Mouse (Mus musculus) CH12.LX (cell line): ENCODE measurements at regions not wholly inside any gene's neighbourhood (a gene's known extent, or its start where the extent isn't known, plus 50 kb on each side); places are given as distances from the start of the nearest gene placed in this dataset.

Experiments
- DNase-seq: peaks from one replicate; pipeline ENCODE4 v3.0.0-alpha.2; 2013; ENCODE audit errors: extremely low read depth
- H3K27ac ChIP-seq: 2 replicates; pipeline ENCODE4 v1.5.1; 2012; ENCODE audit warnings: low read depth, mild to moderate bottlenecking, control low read depth, moderate library complexity; ENCODE audit not compliant: insufficient read depth
- H3K27me3 ChIP-seq: replicated peaks from 2 replicates; pipeline ENCODE3; 2012; ENCODE audit warnings: inconsistent platforms
- H3K36me3 ChIP-seq, 2 experiments: replicated peaks in 1 of 2; 2 replicates each; pipeline versions ENCODE3 to v1.6.1; 2012; ENCODE audit warnings: inconsistent platforms in 1 of 2, low read length in 1 of 2, mild to moderate bottlenecking in 1 of 2, mixed read lengths in 1 of 2, moderate library complexity in 1 of 2; ENCODE audit not compliant: control insufficient read depth in 1 of 2, insufficient read depth in 1 of 2
- H3K4me1 ChIP-seq, 2 experiments: 2 replicates each; pipeline ENCODE4 v1.6.1; 2012; ENCODE audit warnings: inconsistent platforms in 1 of 2, moderate library complexity in 1 of 2; ENCODE audit not compliant: insufficient read depth in 2 of 2, control insufficient read depth in 1 of 2
- H3K4me2 ChIP-seq: 2 replicates; pipeline ENCODE4 v1.6.1; 2012; ENCODE audit warnings: low read depth, mild to moderate bottlenecking, control low read depth; ENCODE audit not compliant: poor library complexity, insufficient read depth, severe bottlenecking
- H3K4me3 ChIP-seq, 3 experiments: fragments of 150-350 bp in 1 of 3; sonication (generic) in 1 of 3; replicated peaks in 1 of 3; 2 replicates each; pipeline versions ENCODE3 to v1.5.1; 2011 to 2012; ENCODE audit warnings: low read depth in 2 of 3, low read length in 2 of 3, mild to moderate bottlenecking in 2 of 3, moderate library complexity in 2 of 3, control low read depth in 1 of 3, improper control_type of control experiment in 1 of 3, inconsistent platforms in 1 of 3, mixed read lengths in 1 of 3; ENCODE audit not compliant: poor library complexity in 1 of 3
- H3K79me2 ChIP-seq: replicated peaks from 2 replicates; pipeline ENCODE4 v1.6.1; 2012; ENCODE audit warnings: mild to moderate bottlenecking, moderate library complexity; ENCODE audit not compliant: control insufficient read depth, poor library complexity, insufficient read depth, severe bottlenecking; ENCODE audit errors: extremely low read depth
- H3K9ac ChIP-seq: 2 replicates; pipeline ENCODE4 v1.6.1; 2012; ENCODE audit warnings: low read depth, mild to moderate bottlenecking, control low read depth, moderate library complexity; ENCODE audit not compliant: insufficient read depth
- H3K9me3 ChIP-seq: replicated peaks from 2 replicates; pipeline ENCODE3; 2012; ENCODE audit warnings: low read length, inconsistent platforms, mixed read lengths
- BHLHE40 ChIP-seq: IDR thresholded peaks from 2 replicates; pipeline ENCODE4 v1.6.1; 2011; ENCODE audit warnings: mild to moderate bottlenecking, low read depth, low read length, improper control_type of control experiment
- CTCF ChIP-seq, 2 experiments: IDR thresholded peaks in 1 of 2; conservative IDR thresholded peaks in 1 of 2; 2 replicates each; pipeline ENCODE4 v1.5.1; 2011 to 2012; ENCODE audit warnings: low read depth in 2 of 2, low read length in 2 of 2, improper control_type of control experiment in 1 of 2, inconsistent platforms in 1 of 2, mild to moderate bottlenecking in 1 of 2, moderate library complexity in 1 of 2
- E2F4 ChIP-seq: IDR thresholded peaks from 2 replicates; pipeline ENCODE4 v1.6.1; 2011; ENCODE audit warnings: low read depth, low read length, improper control_type of control experiment; ENCODE audit not compliant: insufficient replicate concordance
- ELF1 ChIP-seq: IDR thresholded peaks from 2 replicates; pipeline ENCODE4 v1.6.1; 2014; ENCODE audit warnings: low read depth, mild to moderate bottlenecking, inconsistent platforms, low read length, improper control_type of control experiment
- EP300 ChIP-seq: IDR thresholded peaks from 2 replicates; pipeline ENCODE4 v1.6.1; 2011; ENCODE audit warnings: low read length, improper control_type of control experiment
- ETS1 ChIP-seq: conservative IDR thresholded peaks from 2 replicates; pipeline ENCODE4 v1.6.1; 2012; ENCODE audit warnings: low read depth, mild to moderate bottlenecking, inconsistent platforms, low read length, improper control_type of control experiment, moderate library complexity
- GABPA ChIP-seq: IDR thresholded peaks from 2 replicates; pipeline ENCODE4 v1.6.1; 2012; ENCODE audit warnings: low read depth, low read length, improper control_type of control experiment, inconsistent platforms; ENCODE audit not compliant: insufficient replicate concordance
- HCFC1 ChIP-seq: IDR thresholded peaks from 2 replicates; pipeline ENCODE4 v1.6.1; 2012; ENCODE audit warnings: low read depth, mild to moderate bottlenecking, inconsistent platforms, low read length, improper control_type of control experiment
- IRF4 ChIP-seq: IDR thresholded peaks from 2 replicates; pipeline ENCODE4 v1.6.1; 2014; ENCODE audit warnings: low read depth, mild to moderate bottlenecking, inconsistent platforms, low read length, improper control_type of control experiment
- JUN ChIP-seq: IDR thresholded peaks from 2 replicates; pipeline ENCODE4 v1.6.1; 2011; ENCODE audit warnings: low read depth, mild to moderate bottlenecking, low read length, improper control_type of control experiment, moderate library complexity; ENCODE audit not compliant: insufficient read depth
- JUND ChIP-seq: conservative IDR thresholded peaks from 2 replicates; pipeline ENCODE4 v1.6.1; 2011; ENCODE audit warnings: low read depth, low read length, improper control_type of control experiment
- MAFK ChIP-seq: IDR thresholded peaks from 2 replicates; pipeline ENCODE4 v1.6.1; 2011; ENCODE audit warnings: low read length, improper control_type of control experiment; ENCODE audit not compliant: insufficient replicate concordance
- MAX ChIP-seq: IDR thresholded peaks from 2 replicates; pipeline ENCODE4 v1.6.1; 2011; ENCODE audit warnings: low read length, improper control_type of control experiment
- MAZ ChIP-seq: IDR thresholded peaks from 2 replicates; pipeline ENCODE4 v1.6.1; 2012; ENCODE audit warnings: low read depth, mild to moderate bottlenecking, inconsistent platforms, low read length, improper control_type of control experiment, moderate library complexity
- MXI1 ChIP-seq: IDR thresholded peaks from 2 replicates; pipeline ENCODE4 v1.6.1; 2011; ENCODE audit warnings: mild to moderate bottlenecking, low read depth, low read length, improper control_type of control experiment
- NELFE ChIP-seq: IDR thresholded peaks from 2 replicates; pipeline ENCODE4 v1.6.1; 2011; ENCODE audit warnings: low read depth, low read length, improper control_type of control experiment
- POLR2A ChIP-seq: IDR thresholded peaks from 2 replicates; pipeline ENCODE4 v1.6.1; 2011; ENCODE audit warnings: low read depth, mild to moderate bottlenecking, improper control_type of control experiment, low read length
- RAD21 ChIP-seq: IDR thresholded peaks from 2 replicates; pipeline ENCODE4 v1.6.1; 2011; ENCODE audit warnings: low read depth, mild to moderate bottlenecking, low read length, improper control_type of control experiment, moderate library complexity
- RCOR1 ChIP-seq: conservative IDR thresholded peaks from 2 replicates; pipeline ENCODE4 v1.6.1; 2012; ENCODE audit warnings: low read depth, mild to moderate bottlenecking, inconsistent platforms, low read length, improper control_type of control experiment
- SIN3A ChIP-seq: IDR thresholded peaks from 2 replicates; pipeline ENCODE4 v1.6.1; 2012; ENCODE audit warnings: low read length, improper control_type of control experiment, inconsistent platforms
- SMC3 ChIP-seq: IDR thresholded peaks from 2 replicates; pipeline ENCODE4 v1.6.1; 2011; ENCODE audit warnings: low read depth, low read length, improper control_type of control experiment
- TCF12 ChIP-seq: IDR thresholded peaks from 2 replicates; pipeline ENCODE4 v1.6.1; 2014; ENCODE audit warnings: low read depth, mild to moderate bottlenecking, inconsistent platforms, low read length, improper control_type of control experiment
- UBTF ChIP-seq: IDR thresholded peaks from 2 replicates; pipeline ENCODE4 v1.6.1; 2012; ENCODE audit warnings: low read depth, mild to moderate bottlenecking, inconsistent platforms, low read length, improper control_type of control experiment, moderate library complexity
- USF2 ChIP-seq: conservative IDR thresholded peaks from 2 replicates; pipeline ENCODE4 v1.6.1; 2011; ENCODE audit warnings: low read depth, low read length, improper control_type of control experiment
- ZC3H11A ChIP-seq: IDR thresholded peaks from 2 replicates; pipeline ENCODE4 v1.6.1; 2012; ENCODE audit warnings: low read depth, mild to moderate bottlenecking, inconsistent platforms, low read length, improper control_type of control experiment
- ZMIZ1 ChIP-seq: IDR thresholded peaks from 2 replicates; pipeline ENCODE4 v1.6.1; 2012; ENCODE audit warnings: low read depth, mild to moderate bottlenecking, inconsistent platforms, low read length, improper control_type of control experiment
- ZNF384 ChIP-seq: IDR thresholded peaks from 2 replicates; pipeline ENCODE4 v1.6.1; 2012; ENCODE audit warnings: low read depth, low read length, improper control_type of control experiment, inconsistent platforms
- dilution Hi-C: fragments of 300-500 bp; cut with MboI; formaldehyde crosslinking; loops from 2 replicates; pipeline ENCODE4 v1.14.3; 2020; ENCODE audit warnings: low sequenced_read_pairs; ENCODE audit not compliant: extremely low pct_unique_long_range_greater_than_20kb, extremely low pct_ligation_motif_present
- in situ Hi-C: fragments of 300-500 bp; cut with MboI; formaldehyde crosslinking; loops from 3 replicates; pipeline ENCODE4 v1.14.3; 2019; ENCODE audit warnings: low sequenced_read_pairs, low pct_ligation_motif_present, low pct_unique_long_range_greater_than_20kb, mixed read lengths

DNA sequence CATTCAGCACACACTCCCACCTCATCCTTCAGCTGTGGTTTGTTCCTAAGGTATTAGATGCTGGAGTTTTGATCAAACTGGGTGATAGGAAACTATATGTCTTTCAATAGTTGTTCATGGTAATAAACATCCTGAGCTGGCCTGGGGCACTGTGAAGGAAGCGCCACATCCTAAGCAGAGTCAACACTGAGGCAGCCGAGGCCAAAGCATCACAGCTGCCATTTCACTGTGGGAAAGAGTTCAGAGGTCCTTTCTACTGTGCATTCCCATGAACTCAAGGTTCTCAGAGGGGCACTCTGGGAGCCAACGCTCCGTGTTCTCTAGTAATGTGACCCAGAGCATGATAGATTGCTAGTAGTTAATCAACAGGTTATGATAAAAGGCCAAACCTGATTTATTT is 497.9 kb downstream of the Cetn3 start:
- no peak for DNase-seq
- Histone ChIP-seq H3K9ac (no peak overlapping the region), H3K4me2 (no peak overlapping the region), H3K79me2 (no peaks in the 10 kb centered on the region), H3K27ac (no peak overlapping the region), H3K27me3 (no peaks in the 10 kb centered on the region), H3K36me3 (no peaks in the 10 kb centered on the region), H3K9me3 (no peaks in the 10 kb centered on the region), H3K4me3 (no peak overlapping the region), H3K4me1 (no peaks in the 10 kb centered on the region)
- dilution Hi-C loops = no loop called here
- in situ Hi-C loops = no loop called here
- TF ChIP-seq ZC3H11A (no peak), CTCF (conservative IDR thresholded peaks at IDR 0.05 in 1 of 2, IDR thresholded peaks at IDR 0.05 in 1 of 2; ENCODE audit: low read depth in 2 of 2, low read length in 2 of 2) (no peak), EP300 (no peak), UBTF (no peak)

DNA sequence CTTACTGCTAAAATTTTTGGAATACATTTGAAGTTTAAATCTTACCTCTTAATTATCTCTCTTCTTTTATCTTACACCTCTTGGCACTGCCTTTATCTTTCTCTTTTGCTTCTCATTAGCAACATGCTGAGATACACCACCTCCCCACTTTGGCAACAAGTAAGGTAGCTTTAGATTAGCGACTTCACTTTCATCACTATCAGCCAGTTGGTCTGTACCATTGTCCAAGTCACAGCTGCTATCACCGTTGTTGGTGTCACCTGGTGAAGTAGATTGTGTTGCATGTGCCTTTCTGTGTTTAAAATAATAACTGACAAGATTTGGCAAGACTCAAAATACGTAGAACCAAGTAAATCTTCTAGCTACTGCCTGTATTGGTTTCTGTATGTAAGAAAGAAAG is 513.0 kb downstream of the Cetn3 start:
- TF ChIP-seq RAD21 = no peak
- no peak for TF ChIP-seq ZC3H11A
- no peak for TF ChIP-seq POLR2A
- TF ChIP-seq TCF12 = no peak
- no peak for TF ChIP-seq MXI1
- TF ChIP-seq IRF4 = no peak
- TF ChIP-seq RCOR1 = no peak
- no peak for TF ChIP-seq ZMIZ1
- no peak for TF ChIP-seq ETS1
- no peak for TF ChIP-seq ELF1
- no peak for TF ChIP-seq HCFC1
- no peak for TF ChIP-seq USF2
- no peak overlapping the region for H3K27ac ChIP-seq
- DNase-seq = no peak
- dilution Hi-C loops (no loop called here), in situ Hi-C loops (no loop called here)
- H3K36me3 ChIP-seq = no peaks in the 10 kb centered on the region
- H3K9ac ChIP-seq = no peak overlapping the region
- H3K4me2 ChIP-seq = no peak overlapping the region
- H3K4me1 ChIP-seq = peaks cover 2 to 6% of the 10 kb centered on the region in 2 experiments; a peak in 2 of 4 replicates
- H3K9me3 ChIP-seq = peaks cover 5% of the 10 kb centered on the region
- no peak overlapping the region for H3K4me3 ChIP-seq
- H3K27me3 ChIP-seq = no peaks in the 10 kb centered on the region
- no peaks in the 10 kb centered on the region for H3K79me2 ChIP-seq

GRCm38 (mm10) chr13:82304227-82304626 is 521.4 kb downstream of the Cetn3 start:
- H3K27ac ChIP-seq = no peak overlapping the region
- H3K4me1 ChIP-seq = no peaks in the 10 kb centered on the region
- no peak for DNase-seq
- H3K36me3 ChIP-seq = no peaks in the 10 kb centered on the region
- dilution Hi-C loops = no loop called here
- no peak overlapping the region for H3K4me3 ChIP-seq
- no peak overlapping the region for H3K4me2 ChIP-seq
- no peaks in the 10 kb centered on the region for H3K27me3 ChIP-seq
- in situ Hi-C loops = no loop called here
- no peaks in the 10 kb centered on the region for H3K9me3 ChIP-seq
- H3K79me2 ChIP-seq = no peaks in the 10 kb centered on the region
- no peak overlapping the region for H3K9ac ChIP-seq
- TF ChIP-seq USF2 (no peak), SMC3 (no peak), POLR2A (no peak), JUND (no peak), GABPA (no peak), ELF1 (no peak), SIN3A (no peak), MAX (no peak), ZNF384 (no peak), NELFE (no peak), ZMIZ1 (no peak), RCOR1 (no peak), JUN (no peak), TCF12 (no peak), MAZ (no peak), E2F4 (no peak), MAFK (no peak), BHLHE40 (no peak)
